Mouse (Mus musculus): ENCODE data around the gene Hist1h2bf. TPM values are rescaled to one million over a fixed set of nuclear protein-coding genes. Genes with fewer than 3 reads are reported as not detected.
"Not testable (repeated sequence)": the region's sequence is repeated elsewhere in the genome, so short reads cannot be mapped to it uniquely, and the experiment has no call there.

Hist1h2bf gene
- total and polyA plus RNA-seq, 2 experiments: 4.6 TPM; not detected in 1

- Histone ChIP-seq H3K4me3 (ENCODE audit: insufficient read depth, low read depth, low read length) (no peak overlapping the region), H3K9ac (ENCODE audit: low read depth, low read length) (no peak overlapping the region), H3K27ac (replicated peaks; ENCODE audit: insufficient read depth, low read depth, low read length) (no peak overlapping the region), H3K79me2 (ENCODE audit: control insufficient read depth, insufficient read depth, low read length) (no peaks in the 10 kb centered on the region), H3K27me3 (ENCODE audit: control insufficient read depth, insufficient read depth, low read length) (no peaks in the 10 kb centered on the region), H3K4me1 (ENCODE audit: control insufficient read depth, insufficient read depth, low read length) (peaks cover 5% of the 10 kb centered on the region), H3K36me3 (ENCODE audit: control insufficient read depth, insufficient read depth, low read length) (no peaks in the 10 kb centered on the region)
- DNase-seq (ENCODE audit: extremely low read depth, low read depth, low spot score): no peak
- TF ChIP-seq POLR2A (IDR thresholded peaks at IDR 0.05; ENCODE audit: extremely low read depth, insufficient read depth, low read length): no peak
- no peak for TF ChIP-seq CTCF (IDR thresholded peaks at IDR 0.05; ENCODE audit: low read depth, low read length)
- 76% methylated on average over 5 of the region's 5 CpGs for WGBS
Observed at GRCm38 (mm10) chr13:23538249-23538648, 35.7 kb downstream of the Hist1h2bf start.

- H3K9ac ChIP-seq (ENCODE audit: low read depth, low read length): no peak overlapping the region
- H3K4me1 ChIP-seq (ENCODE audit: control insufficient read depth, insufficient read depth, low read length): peaks cover 11% of the 10 kb centered on the region
- H3K79me2 ChIP-seq (ENCODE audit: control insufficient read depth, insufficient read depth, low read length): no peaks in the 10 kb centered on the region
- WGBS: 89% methylated on average over 3 of the region's 3 CpGs
- H3K27me3 ChIP-seq (ENCODE audit: control insufficient read depth, insufficient read depth, low read length): no peaks in the 10 kb centered on the region
- no peaks in the 10 kb centered on the region for H3K36me3 ChIP-seq (ENCODE audit: control insufficient read depth, insufficient read depth, low read length)
- TF ChIP-seq POLR2A (IDR thresholded peaks at IDR 0.05; ENCODE audit: extremely low read depth, insufficient read depth, low read length) (no peak), CTCF (IDR thresholded peaks at IDR 0.05; ENCODE audit: low read depth, low read length) (no peak)
- no peak overlapping the region for H3K4me3 ChIP-seq (ENCODE audit: insufficient read depth, low read depth, low read length)
- no peak overlapping the region for H3K27ac ChIP-seq (replicated peaks; ENCODE audit: insufficient read depth, low read depth, low read length)
- no peak for DNase-seq (ENCODE audit: extremely low read depth, low read depth, low spot score)
Observed at GRCm38 (mm10) chr13:23537006-23537710, 36.8 kb downstream of the Hist1h2bf start.

GRCm38 (mm10) chr13:23536076-23536822 is 37.7 kb downstream of the Hist1h2bf start:
- H3K27ac ChIP-seq (replicated peaks; ENCODE audit: insufficient read depth, low read depth, low read length): no peak overlapping the region
- H3K9ac ChIP-seq (ENCODE audit: low read depth, low read length): no peak overlapping the region
- no peak overlapping the region for H3K4me3 ChIP-seq (ENCODE audit: insufficient read depth, low read depth, low read length)
- H3K79me2 ChIP-seq (ENCODE audit: control insufficient read depth, insufficient read depth, low read length): no peaks in the 10 kb centered on the region
- H3K36me3 ChIP-seq (ENCODE audit: control insufficient read depth, insufficient read depth, low read length): no peaks in the 10 kb centered on the region
- H3K27me3 ChIP-seq (ENCODE audit: control insufficient read depth, insufficient read depth, low read length): no peaks in the 10 kb centered on the region
- H3K4me1 ChIP-seq (ENCODE audit: control insufficient read depth, insufficient read depth, low read length): peaks cover 11% of the 10 kb centered on the region
- WGBS: 32% methylated on average over 7 of the region's 7 CpGs
- TF ChIP-seq CTCF (IDR thresholded peaks at IDR 0.05; ENCODE audit: low read depth, low read length) (no peak), POLR2A (IDR thresholded peaks at IDR 0.05; ENCODE audit: extremely low read depth, insufficient read depth, low read length) (no peak)
- DNase-seq (ENCODE audit: extremely low read depth, low read depth, low spot score): no peak

GRCm38 (mm10) chr13:23535137-23536075 is 38.6 kb downstream of the Hist1h2bf start, which contains the start of gene Hist1h3g:
Hist1h3g (plus strand) TSS chr13:23535422.
- not testable (repeated sequence) for H3K9ac ChIP-seq (ENCODE audit: low read depth, low read length); H3K27me3 ChIP-seq (ENCODE audit: control insufficient read depth, insufficient read depth, low read length); H3K79me2 ChIP-seq (ENCODE audit: control insufficient read depth, insufficient read depth, low read length); H3K27ac ChIP-seq (replicated peaks; ENCODE audit: insufficient read depth, low read depth, low read length); H3K36me3 ChIP-seq (ENCODE audit: control insufficient read depth, insufficient read depth, low read length)
- Histone ChIP-seq H3K4me3 (ENCODE audit: insufficient read depth, low read depth, low read length) (peak within 1 kb of the TSS; percentile 48), H3K4me1 (ENCODE audit: control insufficient read depth, insufficient read depth, low read length) (peaks cover 11% of the 10 kb centered on the region)
- DNase-seq (ENCODE audit: extremely low read depth, low read depth, low spot score): peak; percentile 89
- 2% methylated on average over 49 of the region's 62 CpGs for WGBS

- whole genome bisulfite sequencing: 1% methylated on average over 15 of the region's 15 CpGs
- Histone ChIP-seq H3K4me1 (ENCODE audit: control insufficient read depth, insufficient read depth, low read length) (peaks cover 11% of the 10 kb centered on the region), H3K36me3 (ENCODE audit: control insufficient read depth, insufficient read depth, low read length) (no peaks in the 10 kb centered on the region), H3K27ac (replicated peaks; ENCODE audit: insufficient read depth, low read depth, low read length) (no peak overlapping the region), H3K27me3 (ENCODE audit: control insufficient read depth, insufficient read depth, low read length) (no peaks in the 10 kb centered on the region), H3K79me2 (ENCODE audit: control insufficient read depth, insufficient read depth, low read length) (no peaks in the 10 kb centered on the region), H3K9ac (ENCODE audit: low read depth, low read length) (no peak overlapping the region), H3K4me3 (ENCODE audit: insufficient read depth, low read depth, low read length) (no peak overlapping the region)
- TF ChIP-seq POLR2A (IDR thresholded peaks at IDR 0.05; ENCODE audit: extremely low read depth, insufficient read depth, low read length) (no peak), CTCF (IDR thresholded peaks at IDR 0.05; ENCODE audit: low read depth, low read length) (no peak)
- DNase-seq (ENCODE audit: extremely low read depth, low read depth, low spot score): peak; percentile 87
Observed at GRCm38 (mm10) chr13:23534368-23535131, 39.4 kb downstream of the Hist1h2bf start.

- peak within 1 kb of the TSS; percentile 52 for H3K4me3 ChIP-seq (ENCODE audit: insufficient read depth, low read depth, low read length)
- under 1% methylated on average over 31 of the region's 53 CpGs for WGBS
- not testable (repeated sequence) for H3K36me3 ChIP-seq (ENCODE audit: control insufficient read depth, insufficient read depth, low read length); H3K27me3 ChIP-seq (ENCODE audit: control insufficient read depth, insufficient read depth, low read length); H3K79me2 ChIP-seq (ENCODE audit: control insufficient read depth, insufficient read depth, low read length)
- peak within 1 kb of the TSS; percentile 61 for H3K27ac ChIP-seq (replicated peaks; ENCODE audit: insufficient read depth, low read depth, low read length)
- peak; percentile 83 for DNase-seq (ENCODE audit: extremely low read depth, low read depth, low spot score)
- peak within 1 kb of the TSS; percentile 31; the same call in 1 of the 2 replicates for H3K9ac ChIP-seq (ENCODE audit: low read depth, low read length)
- H3K4me1 ChIP-seq (ENCODE audit: control insufficient read depth, insufficient read depth, low read length): peaks cover 11% of the 10 kb centered on the region
Observed at GRCm38 (mm10) chr13:23533560-23534367, 40.2 kb downstream of the Hist1h2bf start, which contains the start of gene Hist1h2af. Hist1h2af (plus strand) TSS chr13:23533906.
